Mouse (Mus musculus) cortical plate, adult 2 months (tissue): ENCODE measurements around the gene Elovl3. TPM values are rescaled to one million over a fixed set of nuclear protein-coding genes. Genes with fewer than 3 reads are reported as not detected.
"Not testable (repeated sequence)": the region's sequence is repeated elsewhere in the genome, so short reads cannot be mapped to it uniquely, and the experiment has no call there.

ENCODE experiments used
- H3K27ac ChIP-seq: fragments of 200-500 bp; 2 replicates; pipeline ENCODE4 v1.5.1; 2012; ENCODE audit warnings: low read length, control low read depth, inconsistent platforms; ENCODE audit not compliant: insufficient read depth
- H3K4me1 ChIP-seq: fragments of 200-500 bp; 2 replicates; pipeline ENCODE4 v1.6.1; 2011; ENCODE audit warnings: low read length; ENCODE audit not compliant: control insufficient read depth, insufficient read depth
- H3K4me3 ChIP-seq: fragments of 200-500 bp; 2 replicates; pipeline ENCODE4 v1.5.1; 2011; ENCODE audit warnings: mild to moderate bottlenecking, low read length, control low read depth; ENCODE audit not compliant: insufficient read depth
- CTCF ChIP-seq: fragments of 200-500 bp; IDR thresholded peaks from 2 replicates; pipeline ENCODE4 v1.5.1; 2011; ENCODE audit warnings: mild to moderate bottlenecking, control low read depth, low read length; ENCODE audit not compliant: insufficient read depth; ENCODE audit errors: extremely low read depth
- POLR2A ChIP-seq: fragments of 200-500 bp; IDR thresholded peaks from 2 replicates; pipeline ENCODE4 v1.6.1; 2011; ENCODE audit warnings: mild to moderate bottlenecking, low read length, control low read depth; ENCODE audit not compliant: insufficient read depth; ENCODE audit errors: extremely low read depth
- polyA plus RNA-seq: library from polyadenylated mRNA; depleted of rRNA; stranded (reverse); fragments of >200 nt; gene quantifications from 2 replicates; pipeline ENCODE4 v1.2.3, GENCODE M21; 2012; rRNA removed

Gene Elovl3
- polyA plus RNA-seq, 1 experiment = not detected

GRCm38 (mm10) chr19:46149091-46149490 lies 17.4 kb downstream of the Elovl3 start:
- TF ChIP-seq POLR2A (no peak), CTCF (no peak)
- Histone ChIP-seq H3K4me3 (peak overlapping the region; percentile 17; the same call in 1 of the 2 replicates), H3K4me1 (peaks cover 4% of the 10 kb centered on the region; the same call in 1 of the 2 replicates), H3K27ac (no peak overlapping the region)

- Histone ChIP-seq H3K27ac (no peak within 1 kb of the TSS), H3K4me3 (peak within 1 kb of the TSS; percentile 89), H3K4me1 (peaks cover 4% of the 10 kb centered on the region; the same call in 1 of the 2 replicates)
- TF ChIP-seq POLR2A (peak; percentile 99), CTCF (no peak)
Observed at GRCm38 (mm10) chr19:46152127-46152803, 20.6 kb downstream of the Elovl3 start, which contains the start of gene Gbf1. Gene Gbf1, plus strand, starts transcription at chr19:46152509.

- Histone ChIP-seq H3K4me3 (no peak overlapping the region), H3K4me1 (no peaks in the 10 kb centered on the region), H3K27ac (no peak overlapping the region)
- TF ChIP-seq POLR2A (no peak), CTCF (no peak)
Observed at GRCm38 (mm10) chr19:46165950-46166349, 34.3 kb downstream of the Elovl3 start.

GRCm38 (mm10) chr19:46167169-46167568 lies 35.5 kb downstream of the Elovl3 start:
- H3K27ac ChIP-seq, H3K4me3 ChIP-seq, H3K4me1 ChIP-seq: not testable (repeated sequence)

- H3K4me3 ChIP-seq = no peak overlapping the region
- TF ChIP-seq POLR2A (no peak), CTCF (no peak)
- H3K27ac ChIP-seq = no peak overlapping the region
- H3K4me1 ChIP-seq = no peaks in the 10 kb centered on the region
Observed at GRCm38 (mm10) chr19:46169396-46169795, 37.7 kb downstream of the Elovl3 start.

- H3K4me1 ChIP-seq = no peaks in the 10 kb centered on the region
- H3K4me3 ChIP-seq = no peak overlapping the region
- no peak overlapping the region for H3K27ac ChIP-seq
- TF ChIP-seq POLR2A (no peak), CTCF (no peak)
Observed at GRCm38 (mm10) chr19:46169913-46170312, 38.2 kb downstream of the Elovl3 start.

- no peak for TF ChIP-seq CTCF
- Histone ChIP-seq H3K4me3 (no peak overlapping the region), H3K27ac (no peak overlapping the region), H3K4me1 (peaks cover 1% of the 10 kb centered on the region; the same call in 1 of the 2 replicates)
Observed at GRCm38 (mm10) chr19:46172541-46172940, 40.8 kb downstream of the Elovl3 start.

GRCm38 (mm10) chr19:46175173-46175572 lies 43.5 kb downstream of the Elovl3 start:
- H3K4me1 ChIP-seq = peaks cover 3% of the 10 kb centered on the region; the same call in 1 of the 2 replicates

GRCm38 (mm10) chr19:46177046-46177445 lies 45.3 kb downstream of the Elovl3 start:
- H3K4me1 ChIP-seq = peaks cover 3% of the 10 kb centered on the region; the same call in 1 of the 2 replicates
- TF ChIP-seq POLR2A = no peak
- no peak for TF ChIP-seq CTCF
- no peak overlapping the region for H3K4me3 ChIP-seq
- H3K27ac ChIP-seq = no peak overlapping the region

More at GRCm38 (mm10) chr19:46175173-46175572, 43.5 kb downstream of the Elovl3 start:
- TF ChIP-seq POLR2A = no peak
- no peak for TF ChIP-seq CTCF
- Histone ChIP-seq H3K4me3 (no peak overlapping the region), H3K27ac (no peak overlapping the region)

GRCm38 (mm10) chr19:46180274-46180673 lies 48.6 kb downstream of the Elovl3 start:
- Histone ChIP-seq H3K27ac (no peak overlapping the region), H3K4me1 (peaks cover 3% of the 10 kb centered on the region; the same call in 1 of the 2 replicates), H3K4me3 (no peak overlapping the region)
- TF ChIP-seq POLR2A (no peak), CTCF (no peak)

- H3K4me3 ChIP-seq = no peak overlapping the region
- TF ChIP-seq POLR2A = no peak
- no peak for TF ChIP-seq CTCF
- H3K4me1 ChIP-seq = peaks cover 4% of the 10 kb centered on the region; the same call in 1 of the 2 replicates
- H3K27ac ChIP-seq = no peak overlapping the region
Observed at GRCm38 (mm10) chr19:46182241-46182640, 50.5 kb downstream of the Elovl3 start.

Other genes starting within 250 kb of the Elovl3 start
- 16.0 and 16.2 TPM in 2 replicates for gene Armh3, start 133.4 kb upstream of the Elovl3 start, polyA plus RNA-seq
- gene Hps6, start 128.4 kb upstream of the Elovl3 start, polyA plus RNA-seq = 4.9 TPM in 2 replicates
- gene Pprc1, start 87.0 kb upstream of the Elovl3 start, polyA plus RNA-seq = 13.4 and 16.1 TPM in 2 replicates
- gene Ldb1, start 86.7 kb upstream of the Elovl3 start, polyA plus RNA-seq = 159 and 161 TPM in 2 replicates
- 37.5 and 38.3 TPM in 2 replicates for gene Nolc1, start 56.0 kb upstream of the Elovl3 start, polyA plus RNA-seq
- 0.06 TPM in 1 of 2 replicates, not detected in the other for gene Pitx3, start 16.4 kb downstream of the Elovl3 start, polyA plus RNA-seq
- gene Gbf1, start 20.6 kb downstream of the Elovl3 start, polyA plus RNA-seq = 68.7 and 74.1 TPM in 2 replicates
- 2.4 and 2.8 TPM in 2 replicates for gene Nfkb2, start 172.4 kb downstream of the Elovl3 start, polyA plus RNA-seq
- 617 and 701 TPM in 2 replicates for gene Psd, start 195.3 kb downstream of the Elovl3 start, polyA plus RNA-seq
- 42.8 and 42.9 TPM in 2 replicates for gene Fbxl15, start 196.3 kb downstream of the Elovl3 start, polyA plus RNA-seq
- 233 and 235 TPM in 2 replicates for gene Cuedc2, start 206.8 kb downstream of the Elovl3 start, polyA plus RNA-seq
- gene Mfsd13a, start 209.2 kb downstream of the Elovl3 start, polyA plus RNA-seq = 35.9 and 40.5 TPM in 2 replicates
- 1.7 and 2.4 TPM in 2 replicates for gene 2310034G01Rik, start 218.4 kb downstream of the Elovl3 start, polyA plus RNA-seq